Mouse (Mus musculus): Measurements from ENCODE around the gene Pik3c2g. TPM values are rescaled to one million over a fixed set of nuclear protein-coding genes. Genes with fewer than 3 reads are reported as not detected.

Gene Pik3c2g
- polyA plus RNA-seq, 1 experiment, result 0.04 TPM

GRCm38 (mm10) chr6:139841272-139841671 is 254.3 kb downstream of the Pik3c2g start:
- DNase-seq (ENCODE audit: low spot score), result no peak

DNA sequence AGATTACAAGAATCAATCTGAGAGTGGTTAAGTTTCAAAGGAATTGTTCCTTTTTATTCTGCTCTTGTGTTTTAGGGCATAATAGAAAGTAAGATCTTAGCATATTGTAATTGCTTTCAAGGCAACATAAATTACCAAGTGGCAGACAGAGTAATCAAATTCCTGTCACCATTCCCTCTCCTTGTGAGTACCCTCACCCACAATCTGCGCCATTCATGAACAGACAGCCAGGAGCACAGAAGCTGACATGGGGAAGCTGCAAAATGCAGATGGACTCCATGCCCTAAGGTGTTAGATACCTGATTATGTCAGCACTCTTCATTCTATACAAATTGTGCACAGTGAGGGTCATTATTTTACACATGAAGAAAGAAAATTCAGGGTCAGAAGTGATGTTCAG is 255.6 kb downstream of the Pik3c2g start:
- DNase-seq (ENCODE audit: low spot score), result no peak

DNA sequence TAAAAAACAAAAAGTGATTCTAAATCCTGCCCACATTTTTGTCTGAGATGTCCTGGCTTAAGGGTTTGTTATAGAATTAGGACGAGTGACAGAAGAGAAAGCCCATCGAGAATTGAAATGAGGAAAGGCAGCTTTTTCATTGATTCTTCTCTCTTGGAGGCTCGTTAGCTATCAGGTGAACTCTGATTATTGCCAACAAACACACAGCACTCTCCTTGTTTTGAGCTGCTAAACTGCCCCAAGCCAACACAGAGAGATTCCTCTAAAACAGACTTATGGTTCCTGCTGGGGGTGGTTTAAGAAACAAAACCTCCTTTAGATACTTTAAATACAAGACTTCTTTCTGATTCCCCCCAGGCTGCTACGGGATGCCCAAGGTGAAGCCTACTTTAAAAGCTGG is 256.5 kb downstream of the Pik3c2g start:
- no peak for DNase-seq (ENCODE audit: low spot score)

DNA sequence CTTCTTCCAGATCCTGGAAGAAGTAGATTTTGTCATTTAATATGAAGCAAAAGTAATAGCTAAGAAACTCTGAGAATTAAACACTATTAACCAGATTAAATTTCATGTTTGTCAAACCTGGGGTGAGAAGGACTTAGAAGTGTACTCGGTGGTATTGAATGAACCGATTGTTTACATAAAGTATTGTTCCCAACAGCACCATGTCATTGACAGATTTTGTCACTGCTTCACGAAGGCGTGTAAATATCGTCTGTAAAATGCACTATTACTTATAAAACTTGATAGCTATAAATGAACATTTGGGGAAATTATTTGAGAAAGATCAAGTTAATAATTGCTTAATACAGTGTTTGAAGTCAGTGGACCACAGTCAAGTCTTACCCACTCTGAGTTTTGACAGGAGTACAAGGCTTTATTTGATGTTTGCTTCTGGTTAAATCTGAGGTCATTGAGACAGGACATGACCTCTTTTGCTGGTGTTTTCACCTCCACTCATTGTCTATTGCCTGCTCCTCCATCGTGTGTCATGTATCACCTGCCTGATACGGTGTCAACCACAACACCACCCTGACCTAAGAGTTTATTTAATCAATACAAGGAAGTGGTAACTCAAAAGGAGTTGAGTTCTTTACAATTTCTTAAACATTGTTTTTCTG is 260.0 kb downstream of the Pik3c2g start:
- no peak for DNase-seq (ENCODE audit: low spot score)

DNA sequence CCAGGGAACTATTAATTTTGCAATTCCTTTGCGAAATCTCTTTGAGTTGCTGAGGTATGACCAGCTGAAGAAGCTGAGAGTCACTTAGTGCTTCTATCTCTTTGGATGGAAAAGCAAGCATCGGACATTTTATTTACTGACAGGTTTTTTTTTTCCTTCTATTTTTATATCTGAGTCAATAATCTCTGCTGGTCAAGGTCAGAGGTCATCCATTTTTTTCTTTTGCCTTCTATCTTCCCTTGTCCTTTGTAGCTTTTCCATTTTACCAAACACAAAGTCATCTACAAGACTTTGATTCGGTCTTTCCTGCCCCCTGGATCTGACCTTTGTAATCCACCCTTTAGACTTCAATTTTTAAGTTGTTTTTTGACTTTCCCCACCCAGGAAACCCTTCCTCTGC is 262.9 kb downstream of the Pik3c2g start:
- no peak for DNase-seq (ENCODE audit: low spot score)

- DNase-seq (ENCODE audit: low spot score), result no peak
Measured at GRCm38 (mm10) chr6:139851705-139852603, 264.9 kb downstream of the Pik3c2g start.

DNA sequence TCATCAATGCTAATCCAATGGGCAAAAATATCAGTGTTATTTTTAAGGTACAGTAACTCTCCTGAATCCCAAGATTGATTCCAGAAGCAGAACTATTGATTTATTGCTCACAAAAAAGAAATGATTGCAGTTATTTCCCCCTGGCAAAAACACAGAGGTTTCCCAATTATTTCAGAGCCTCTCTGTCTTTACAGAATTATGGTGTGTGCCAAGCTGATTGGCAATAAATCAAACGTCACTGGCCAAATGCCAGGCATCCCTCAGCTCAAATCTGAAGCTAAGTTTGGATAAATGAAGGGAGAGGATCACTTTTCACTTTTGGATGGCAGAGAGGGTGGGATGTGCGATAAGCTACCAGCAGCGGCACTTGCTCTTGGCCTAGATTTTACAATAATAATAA is 265.8 kb downstream of the Pik3c2g start:
- no peak for DNase-seq (ENCODE audit: low spot score)

DNA sequence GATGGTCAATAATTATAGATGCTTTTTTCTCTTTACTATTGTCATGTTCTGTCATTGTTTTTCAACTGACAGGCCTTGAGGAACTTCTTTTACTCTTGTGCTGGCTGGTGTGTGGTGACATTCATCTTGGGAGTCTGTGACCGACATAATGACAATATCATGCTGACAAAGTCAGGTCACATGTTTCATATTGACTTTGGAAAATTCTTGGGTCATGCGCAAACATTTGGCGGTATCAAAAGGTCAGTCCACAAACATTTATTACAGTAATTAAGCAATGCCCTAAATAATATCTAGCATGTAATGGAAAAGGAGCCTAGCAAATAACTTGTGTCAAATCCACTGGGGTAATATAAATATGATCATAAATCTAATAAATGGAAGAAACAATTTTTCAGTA is 273.1 kb downstream of the Pik3c2g start:
- DNase-seq (ENCODE audit: low spot score), result no peak

GRCm38 (mm10) chr6:139861534-139861933 is 274.5 kb downstream of the Pik3c2g start:
- no peak for DNase-seq (ENCODE audit: low spot score)

DNA sequence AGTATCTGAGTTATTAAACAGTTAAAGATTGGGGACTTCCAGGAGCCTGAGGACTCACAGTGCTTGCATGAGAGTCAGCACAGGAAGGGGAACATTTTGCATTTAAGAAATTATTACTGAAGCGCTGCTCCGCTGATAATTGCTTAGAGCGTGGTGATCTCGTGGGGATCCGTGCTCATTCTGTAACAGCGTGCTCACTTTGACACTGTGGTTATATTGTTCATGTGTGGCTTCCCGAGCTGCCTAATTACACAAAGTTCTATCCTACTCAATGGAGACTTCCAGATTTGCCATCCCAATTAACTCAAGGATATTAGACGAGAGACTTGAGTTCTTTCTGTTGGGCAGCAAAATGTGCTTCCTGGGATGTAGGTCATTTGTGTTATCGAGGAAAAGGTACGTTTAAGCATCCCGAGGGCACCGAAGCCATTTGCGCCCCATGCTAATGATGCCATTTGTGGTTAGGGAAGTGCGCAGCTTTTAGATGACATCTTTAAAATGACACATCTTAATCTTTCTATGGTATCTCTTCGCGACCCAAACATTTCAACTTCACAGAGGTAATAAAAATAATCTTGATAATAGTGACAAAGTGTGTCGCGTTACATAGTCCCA is 278.1 kb downstream of the Pik3c2g start:
- no peak for DNase-seq (ENCODE audit: low spot score)

DNA sequence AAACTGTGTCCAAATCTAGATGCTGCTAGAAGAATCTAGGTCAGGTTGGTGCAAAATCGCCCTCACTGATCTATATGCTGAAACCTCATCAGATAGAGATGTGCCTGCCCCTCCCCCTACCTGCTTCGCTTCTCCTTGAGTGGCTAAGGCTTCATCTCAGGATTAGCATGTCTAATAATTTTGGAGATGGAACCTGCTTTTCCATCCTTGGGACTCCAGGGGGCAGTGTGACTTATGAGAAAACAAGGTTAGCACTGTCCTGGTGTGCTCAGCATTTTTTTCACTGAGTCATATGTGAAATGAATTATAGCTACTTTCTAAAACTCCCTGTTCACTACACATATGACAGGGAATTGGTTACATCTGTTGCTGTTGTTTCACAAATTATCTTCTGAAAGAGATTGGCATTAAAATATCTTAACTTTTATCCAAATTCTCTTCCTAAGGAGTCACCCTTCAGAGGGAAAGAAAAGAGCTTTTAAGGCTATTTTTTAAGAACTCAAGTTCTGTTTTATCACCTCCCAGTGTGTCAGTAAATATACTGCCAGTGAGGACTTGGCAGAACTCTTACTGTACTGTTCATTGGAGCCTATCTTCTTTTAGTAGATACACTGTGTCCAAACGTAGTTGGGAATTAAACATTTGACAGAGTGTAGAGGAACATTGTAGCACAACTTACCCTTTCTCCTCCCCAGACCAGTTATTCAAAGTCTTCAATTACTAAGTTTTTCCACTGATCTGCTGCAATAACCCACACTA is 287.6 kb downstream of the Pik3c2g start:
- DNase-seq (ENCODE audit: low spot score), result no peak

DNA sequence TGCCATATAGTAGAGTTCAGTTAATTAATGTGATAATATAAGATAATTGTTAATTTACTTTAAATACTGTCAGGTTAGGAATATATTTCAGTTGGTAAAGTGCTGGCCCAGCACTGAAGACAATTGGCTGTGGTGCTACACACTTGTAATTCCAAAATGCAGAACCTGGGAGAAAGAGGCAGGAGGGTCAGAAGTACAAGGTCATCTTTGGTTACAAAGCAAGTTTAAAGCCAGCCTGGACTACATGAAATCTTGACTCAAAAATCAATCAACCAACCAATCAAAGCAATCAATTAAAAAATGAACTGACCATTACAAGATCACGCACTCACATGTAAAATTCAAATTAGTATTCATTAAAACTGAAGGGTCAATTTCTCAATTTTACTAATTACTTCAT is 289.7 kb downstream of the Pik3c2g start:
- no peak for DNase-seq (ENCODE audit: low spot score)

DNA sequence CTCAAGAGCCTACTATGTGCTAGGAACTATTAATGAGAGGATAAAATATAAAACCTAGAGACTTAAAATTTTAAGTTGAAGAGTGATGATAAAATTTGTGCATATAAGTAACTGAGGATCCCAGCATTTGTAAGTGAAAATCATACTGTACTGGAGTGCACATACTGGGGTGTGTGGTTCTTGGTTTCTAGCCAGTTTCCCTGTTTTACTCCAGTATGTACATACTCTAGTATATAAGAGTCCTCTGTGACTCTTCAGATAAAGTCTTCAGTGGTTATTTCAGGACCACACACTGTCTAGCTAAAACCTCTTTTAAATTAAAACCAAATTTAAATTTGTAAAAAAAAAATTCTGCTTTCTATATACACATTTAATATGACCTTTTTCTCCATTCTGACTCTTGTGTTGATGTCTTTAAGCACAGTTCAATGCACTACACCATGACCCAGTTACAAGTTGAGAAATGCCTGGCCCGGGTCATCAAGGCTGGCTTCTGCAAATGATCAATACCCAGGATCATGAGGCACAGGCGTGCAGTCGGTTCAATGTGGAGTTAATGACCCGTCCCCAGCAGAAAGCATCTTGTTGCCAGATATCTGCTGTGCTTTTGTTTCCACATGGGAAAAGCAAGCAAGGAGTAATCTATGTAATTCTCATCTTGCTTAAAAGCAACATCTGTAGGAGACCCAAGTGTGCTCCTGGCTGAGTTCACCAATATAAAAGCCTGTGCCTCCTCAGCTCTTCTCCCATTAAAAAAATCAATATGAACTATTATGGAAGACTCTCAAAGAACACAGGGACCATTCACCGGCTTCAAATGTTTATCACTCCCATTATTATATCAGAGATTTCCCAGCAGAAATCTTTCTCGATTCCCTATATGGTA is 290.7 kb downstream of the Pik3c2g start:
- no peak for DNase-seq (ENCODE audit: low spot score)

DNA sequence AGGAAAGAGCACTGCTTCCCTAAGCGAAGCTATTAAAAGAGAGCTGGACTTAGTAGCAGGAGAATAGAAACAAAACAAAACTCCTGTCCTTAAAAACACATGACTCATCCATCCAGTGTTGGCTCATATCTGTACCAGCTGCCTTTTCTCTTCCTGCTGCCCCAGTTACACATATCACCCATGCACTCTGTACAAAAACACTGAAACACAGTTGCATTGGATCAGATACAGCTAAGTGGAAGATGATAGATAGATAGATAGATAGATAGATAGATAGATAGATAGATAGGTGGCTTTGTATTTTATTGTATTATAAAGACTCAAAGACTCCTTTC is 291.3 kb downstream of the Pik3c2g start:
- DNase-seq (ENCODE audit: low spot score), result no peak

GRCm38 (mm10) chr6:139882076-139882475 is 295.1 kb downstream of the Pik3c2g start:
- DNase-seq (ENCODE audit: low spot score), result no peak

GRCm38 (mm10) chr6:139887175-139887574 is 300.2 kb downstream of the Pik3c2g start:
- DNase-seq (ENCODE audit: low spot score), result no peak

GRCm38 (mm10) chr6:139895637-139896036 is 308.6 kb downstream of the Pik3c2g start:
- DNase-seq (ENCODE audit: low spot score), result no peak

GRCm38 (mm10) chr6:139899630-139900151 is 312.7 kb downstream of the Pik3c2g start:
- no peak for DNase-seq (ENCODE audit: low spot score)

DNA sequence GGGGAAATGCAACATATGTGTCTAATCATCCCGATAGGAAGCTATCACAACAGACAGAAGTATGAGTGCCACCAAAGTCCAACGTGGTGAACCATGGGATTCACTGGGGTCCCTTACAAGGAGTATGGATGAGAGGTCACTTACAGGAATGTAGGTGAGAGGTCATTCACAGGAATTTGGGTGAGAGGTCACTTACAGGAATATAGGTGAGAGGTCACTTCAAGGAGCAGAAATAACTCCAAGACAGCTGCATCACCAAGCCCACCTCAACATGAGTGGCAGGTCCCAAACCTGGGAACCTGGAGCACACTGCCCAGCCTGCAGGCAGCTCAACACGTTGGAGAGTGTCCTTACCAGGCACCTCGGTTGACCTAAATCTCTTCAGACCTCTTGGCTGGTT is 314.8 kb downstream of the Pik3c2g start:
- DNase-seq (ENCODE audit: low spot score), result no peak

DNA sequence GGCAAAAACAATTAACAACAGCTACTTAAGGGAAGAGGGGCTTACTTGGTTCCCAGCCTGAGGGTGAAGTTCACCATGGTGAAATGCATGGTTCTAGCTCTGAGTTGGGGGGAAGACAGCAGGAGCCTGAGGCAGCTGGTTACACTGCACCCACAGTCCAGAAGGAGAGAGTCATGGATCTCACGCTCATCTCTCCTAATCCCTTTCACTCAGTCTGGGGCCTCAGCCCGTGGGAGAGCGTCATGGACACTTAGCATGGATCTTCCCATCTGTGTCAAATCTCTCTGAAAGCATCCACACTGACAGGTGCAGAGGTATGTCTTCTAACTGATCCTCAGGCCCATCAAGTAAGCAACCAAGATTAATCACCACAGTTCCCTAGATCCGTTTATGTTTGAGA is 320.1 kb downstream of the Pik3c2g start:
- no peak for DNase-seq (ENCODE audit: low spot score)

All from urinary bladder, adult 2 months (tissue).